Mouse (Mus musculus) yolk sac, embryonic 10.5 days (tissue): ENCODE data around the gene Lingo1.
A peak's percentile ranks its signal among the peaks of the same experiment; 100 is the strongest.

ENCODE experiments used
- DNase-seq: peaks from one replicate; pipeline ENCODE4 v3.0.0-alpha.2; 2017; ENCODE audit warnings: low spot score

Gene Lingo1

DNA sequence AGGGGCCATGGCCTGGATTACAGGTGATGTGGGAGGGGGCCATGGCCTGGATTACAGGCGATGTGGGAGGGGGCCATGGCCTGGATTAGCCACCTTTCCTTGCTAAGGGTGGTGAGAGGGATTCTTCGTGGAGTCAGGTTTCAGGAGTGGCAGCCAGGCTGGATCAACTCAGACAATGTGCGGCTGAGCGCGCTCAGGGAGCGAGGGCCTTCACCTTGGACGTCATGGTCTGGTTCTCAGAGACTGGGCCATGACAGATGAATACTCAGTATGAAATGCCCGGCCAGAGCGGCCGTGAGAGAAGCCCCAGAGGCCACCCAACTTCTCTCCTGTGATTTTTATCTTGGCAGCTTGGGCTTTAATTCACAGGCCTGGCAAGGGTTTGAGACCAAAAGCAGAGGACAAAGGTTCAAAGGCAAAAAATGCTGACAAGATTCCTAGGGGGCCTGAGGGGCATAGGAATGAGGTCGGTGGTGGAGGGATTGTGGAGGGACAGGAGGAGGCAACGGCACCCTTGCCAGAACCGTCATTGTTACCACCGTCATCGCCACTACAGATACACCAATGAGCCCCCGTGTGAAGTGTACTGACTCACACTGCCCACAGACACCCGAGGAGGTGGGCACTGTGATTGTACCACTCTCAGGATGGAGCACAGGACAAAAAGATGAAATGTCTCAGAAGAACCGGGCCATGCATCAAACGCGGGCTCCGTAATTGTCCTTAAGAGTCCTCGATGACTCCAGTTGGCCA lies 117.2 kb downstream of the Lingo1 start:
- DNase-seq, result no peak

DNA sequence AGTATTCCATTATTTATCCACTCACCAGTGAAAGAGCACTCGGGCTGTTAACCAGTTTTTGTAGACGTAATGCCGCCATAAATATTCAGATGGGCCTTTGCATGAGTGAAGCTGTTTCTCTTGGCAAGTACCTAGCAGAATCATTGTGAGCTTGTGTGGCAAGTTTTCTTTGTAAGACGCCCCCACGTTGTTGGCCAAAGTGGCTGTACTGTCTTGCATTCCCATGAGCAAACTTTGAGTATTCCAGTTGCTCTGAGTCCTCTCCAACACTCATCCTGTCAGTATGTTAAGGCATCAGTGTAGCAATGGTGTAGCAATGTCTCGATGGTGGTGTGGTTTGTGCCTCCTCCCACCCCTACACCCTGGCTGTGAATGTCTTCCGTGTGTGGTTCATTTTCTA lies 120.6 kb downstream of the Lingo1 start:
- no peak for DNase-seq

DNA sequence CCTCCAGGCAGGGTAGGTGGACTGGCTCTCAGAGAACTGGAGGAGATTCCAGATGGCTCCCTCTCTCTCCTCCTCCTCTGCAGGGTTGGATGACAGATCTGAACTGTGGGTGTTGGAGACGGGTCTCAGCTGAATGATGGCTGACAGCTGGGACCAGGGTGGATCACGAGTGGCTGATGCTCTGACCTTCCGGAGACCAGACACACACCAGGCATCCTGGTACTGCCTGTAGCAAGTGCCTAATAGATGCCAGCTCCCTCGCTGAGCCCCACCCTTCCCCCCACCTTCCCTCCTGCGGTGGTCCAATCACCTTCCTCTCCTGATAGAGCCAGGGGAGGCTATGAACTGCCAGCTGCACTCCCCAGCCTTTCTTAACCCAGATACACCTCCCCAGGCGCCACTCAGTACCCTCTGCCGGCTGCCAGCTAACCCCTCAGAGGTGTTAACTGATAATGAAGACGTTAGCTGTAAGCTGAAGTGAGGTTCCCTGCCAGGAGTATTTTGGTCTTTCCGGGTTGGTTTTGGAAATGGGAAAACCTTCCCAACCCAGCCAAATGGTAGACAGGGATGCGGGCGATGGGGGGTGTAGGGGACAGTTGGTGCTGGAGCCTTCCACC lies 126.6 kb downstream of the Lingo1 start:
- DNase-seq, result no peak

DNA sequence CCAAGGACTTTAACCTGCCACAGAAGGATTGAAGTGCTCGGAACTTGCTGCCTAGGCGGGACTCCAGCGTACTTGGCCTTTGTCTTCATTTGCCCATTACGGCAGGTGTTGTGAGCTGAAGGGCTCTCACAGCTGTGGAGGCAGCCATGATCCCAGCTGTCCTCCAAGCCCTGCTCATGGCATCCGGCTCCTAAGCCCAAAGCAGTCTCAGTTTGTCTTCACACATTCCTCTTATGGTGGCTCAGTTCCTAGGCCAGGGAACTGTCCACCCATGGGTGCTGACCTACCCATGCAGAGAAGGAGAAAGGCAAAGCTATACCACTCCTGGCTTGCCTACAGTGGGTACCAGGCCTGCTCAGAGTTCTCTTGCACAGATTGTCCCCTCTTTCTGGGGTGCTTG lies 132.1 kb downstream of the Lingo1 start:
- no peak for DNase-seq

DNA sequence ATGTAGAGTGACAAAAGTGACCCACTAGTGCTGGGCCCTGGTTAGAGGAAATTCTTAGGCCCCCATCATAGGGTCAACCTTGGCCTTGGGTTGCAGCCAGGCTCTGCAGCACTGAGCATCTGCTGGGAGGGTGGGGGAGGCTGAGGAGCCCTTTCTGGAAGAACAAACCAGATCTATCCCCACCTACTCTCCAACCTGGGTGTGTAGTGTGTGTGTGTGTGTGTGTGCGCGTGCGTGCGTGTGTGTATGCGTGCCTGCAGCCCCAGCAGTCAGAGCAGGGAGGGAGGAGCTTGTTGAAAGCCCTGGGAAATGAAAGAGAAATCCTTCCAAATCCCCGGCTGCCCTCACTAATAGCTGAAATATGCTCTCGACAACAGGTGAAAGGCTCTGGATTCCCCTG lies 133.3 kb downstream of the Lingo1 start:
- no peak for DNase-seq

DNA sequence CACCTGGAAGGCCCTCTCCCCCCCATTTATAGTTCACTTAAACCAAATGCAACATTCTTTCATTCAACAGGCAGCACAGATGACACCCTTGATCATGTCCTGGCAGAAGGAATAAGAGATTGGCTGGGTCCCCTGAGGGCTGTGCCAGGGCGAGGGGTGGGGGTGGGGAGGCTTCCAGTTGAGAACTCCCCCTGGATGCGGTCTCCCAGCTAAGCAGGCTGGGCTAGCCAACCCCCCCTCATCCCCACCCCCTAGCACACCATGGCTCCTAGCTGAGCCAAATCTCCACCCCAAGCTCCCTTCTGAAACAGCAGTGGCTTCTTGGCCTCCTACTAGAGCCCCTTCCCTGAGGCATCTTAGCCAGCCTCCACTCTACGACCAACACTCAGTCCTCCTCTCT lies 133.9 kb downstream of the Lingo1 start:
- no peak for DNase-seq

DNA sequence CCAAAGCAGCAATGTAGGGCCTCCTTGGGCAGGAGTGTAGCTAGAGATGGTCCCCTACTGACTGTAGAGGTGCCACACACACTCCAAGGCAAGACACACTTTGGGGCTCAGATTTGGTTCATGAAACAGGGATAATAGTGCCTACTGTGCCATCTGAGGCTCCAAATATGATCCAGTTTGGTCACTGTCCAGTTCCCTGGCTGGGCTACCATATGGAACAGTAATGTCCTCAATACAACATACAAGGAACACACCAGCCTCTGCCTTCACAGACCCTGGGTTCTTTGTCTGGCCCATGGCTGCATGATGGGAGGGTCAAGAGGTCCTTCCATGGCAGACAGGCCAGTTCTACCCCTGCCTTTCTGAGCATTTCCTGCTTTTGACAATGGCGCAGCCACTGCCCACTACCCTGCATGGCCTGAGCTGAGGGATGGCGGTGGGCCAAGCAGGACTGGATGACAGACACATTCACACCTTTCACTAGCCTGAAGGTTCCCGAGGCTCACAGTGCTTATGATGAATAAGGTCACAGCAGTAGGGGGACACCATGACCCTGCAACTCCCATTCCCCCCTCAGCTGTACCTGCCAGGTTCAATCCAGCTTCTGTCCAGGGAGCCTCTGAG lies 134.9 kb downstream of the Lingo1 start:
- no peak for DNase-seq

DNA sequence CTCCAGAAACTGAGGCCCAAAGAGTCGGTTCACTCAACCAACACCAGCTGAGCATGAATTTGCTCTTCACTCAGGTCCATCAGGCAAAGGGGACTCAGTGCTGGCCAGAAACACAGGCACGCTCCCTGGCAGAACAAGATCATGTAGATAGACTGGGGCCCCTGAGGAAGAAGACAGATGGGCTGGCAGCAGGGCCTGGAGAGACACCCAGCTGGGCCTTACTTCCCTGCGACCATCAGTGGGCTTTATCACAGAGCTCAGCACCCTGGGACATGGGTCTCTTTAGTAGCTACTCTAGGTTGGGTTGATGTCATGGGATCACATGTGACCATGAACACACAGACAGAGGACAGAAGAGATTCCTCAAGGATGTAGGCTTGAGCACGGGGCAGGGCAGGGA lies 137.7 kb downstream of the Lingo1 start:
- DNase-seq, result no peak

DNA sequence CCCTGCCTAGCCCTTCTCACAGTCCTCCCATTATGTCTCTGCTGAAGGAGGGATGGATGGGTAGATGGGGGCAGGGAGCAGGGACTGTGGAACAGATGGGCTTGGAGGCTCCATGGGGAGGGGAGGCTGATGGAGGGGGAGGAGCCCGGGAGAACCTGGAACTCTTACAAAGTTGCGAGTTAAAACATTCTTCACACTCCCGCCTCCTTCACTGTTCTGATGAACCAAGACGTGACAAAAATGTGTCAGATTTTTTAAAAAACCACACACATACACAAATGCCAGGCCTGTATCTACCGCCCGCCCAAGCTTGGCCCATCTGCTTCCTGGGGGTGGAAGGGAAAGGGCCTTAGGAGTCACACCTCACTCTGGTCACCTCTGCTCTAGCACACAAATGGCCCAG lies 138.3 kb downstream of the Lingo1 start:
- DNase-seq, result no peak

DNA sequence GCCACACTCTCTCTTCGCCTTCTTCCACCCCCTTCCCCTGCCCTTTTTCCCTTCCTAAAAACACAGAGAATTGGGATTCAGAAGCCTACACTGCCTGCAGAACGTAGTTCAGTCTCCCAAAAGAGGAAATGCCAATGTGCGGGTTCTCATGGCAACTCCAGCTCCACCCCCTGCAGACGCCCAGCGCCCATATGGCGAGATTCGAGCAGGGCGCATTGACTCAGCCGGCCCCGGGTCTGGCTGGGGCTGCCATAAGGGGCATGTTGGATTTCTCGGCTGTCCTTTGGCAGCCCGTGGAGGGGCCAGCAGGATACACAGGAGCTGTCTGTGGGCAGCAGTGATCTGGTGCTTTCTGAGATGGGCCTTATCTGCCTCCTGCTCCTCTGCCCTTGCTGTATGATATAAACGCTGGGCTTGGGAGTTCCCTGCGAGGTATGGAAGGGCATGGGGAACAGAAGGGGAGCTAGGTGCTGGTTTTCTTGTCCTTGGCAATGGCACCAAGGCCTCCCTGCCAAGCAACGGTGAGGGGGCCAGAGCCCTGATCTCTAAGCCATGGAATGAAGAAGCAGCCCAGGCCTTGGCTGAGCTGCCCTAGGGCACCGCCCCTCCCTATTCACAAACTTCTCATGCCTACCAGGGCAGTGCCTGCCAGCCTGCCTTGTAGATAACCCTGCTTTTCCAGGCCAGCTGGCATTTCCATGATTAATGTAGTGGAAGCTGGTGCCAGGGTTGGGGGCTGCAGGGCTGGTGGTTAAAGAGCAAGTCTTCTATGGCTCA lies 139.3 kb downstream of the Lingo1 start:
- DNase-seq, result no peak

DNA sequence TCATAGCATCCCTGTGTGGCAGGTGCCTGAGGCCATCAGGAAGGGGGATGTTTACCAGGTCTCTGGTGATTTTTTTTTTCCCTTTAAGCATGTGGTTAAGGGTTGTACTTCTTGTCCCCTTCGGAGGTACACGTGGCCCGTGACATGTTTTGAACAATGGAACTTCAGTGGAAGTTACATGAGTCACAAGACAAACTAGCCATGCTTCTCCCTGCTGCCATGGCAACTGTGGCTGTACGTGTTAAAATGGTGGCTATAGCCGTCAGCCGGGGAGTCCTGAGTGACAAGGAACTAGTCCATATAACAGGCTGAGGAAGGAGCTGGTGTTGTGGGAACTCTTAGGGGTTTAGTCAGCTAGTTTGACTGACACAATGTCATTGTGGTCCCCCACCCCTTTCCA lies 141.1 kb downstream of the Lingo1 start:
- no peak for DNase-seq

DNA sequence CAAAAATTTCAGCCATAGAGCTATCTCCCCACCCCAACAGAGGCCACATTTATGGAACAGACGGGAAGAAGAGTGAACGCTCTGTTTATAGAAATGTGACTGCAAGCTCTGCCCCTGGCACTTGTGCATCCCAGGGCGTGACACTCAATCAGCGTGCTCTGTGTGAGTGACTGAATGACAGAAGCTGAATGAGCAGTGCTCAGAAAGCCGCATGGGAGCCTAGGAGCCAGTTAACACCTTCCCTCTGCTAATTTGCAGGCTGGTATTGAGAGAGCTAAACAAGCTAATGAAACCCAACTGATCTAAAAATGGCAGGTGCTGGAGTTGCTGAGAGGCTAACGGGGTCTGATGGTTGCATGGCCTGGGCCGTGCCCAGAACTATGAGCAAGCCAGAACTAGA lies 143.7 kb downstream of the Lingo1 start:
- DNase-seq, result no peak

DNA sequence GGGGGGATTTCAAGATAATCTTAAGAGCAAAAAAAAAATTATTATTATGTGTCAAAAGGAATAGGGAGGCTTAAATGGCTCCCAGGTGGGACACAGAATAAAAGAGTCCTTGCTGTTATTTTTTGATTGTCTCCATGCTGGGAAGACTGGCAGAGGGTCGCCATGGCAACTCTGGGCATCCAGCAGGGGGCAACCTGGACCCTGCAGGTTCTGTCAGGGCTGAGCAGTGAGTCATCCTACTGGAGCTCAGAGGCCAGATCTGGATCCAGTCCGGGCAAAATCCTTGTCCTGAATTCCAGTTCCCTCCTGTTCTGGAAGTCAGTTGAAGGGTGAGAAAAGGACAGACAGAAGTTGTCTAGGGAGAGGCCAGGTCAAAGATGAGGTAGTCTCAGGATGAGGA lies 144.7 kb downstream of the Lingo1 start:
- no peak for DNase-seq

DNA sequence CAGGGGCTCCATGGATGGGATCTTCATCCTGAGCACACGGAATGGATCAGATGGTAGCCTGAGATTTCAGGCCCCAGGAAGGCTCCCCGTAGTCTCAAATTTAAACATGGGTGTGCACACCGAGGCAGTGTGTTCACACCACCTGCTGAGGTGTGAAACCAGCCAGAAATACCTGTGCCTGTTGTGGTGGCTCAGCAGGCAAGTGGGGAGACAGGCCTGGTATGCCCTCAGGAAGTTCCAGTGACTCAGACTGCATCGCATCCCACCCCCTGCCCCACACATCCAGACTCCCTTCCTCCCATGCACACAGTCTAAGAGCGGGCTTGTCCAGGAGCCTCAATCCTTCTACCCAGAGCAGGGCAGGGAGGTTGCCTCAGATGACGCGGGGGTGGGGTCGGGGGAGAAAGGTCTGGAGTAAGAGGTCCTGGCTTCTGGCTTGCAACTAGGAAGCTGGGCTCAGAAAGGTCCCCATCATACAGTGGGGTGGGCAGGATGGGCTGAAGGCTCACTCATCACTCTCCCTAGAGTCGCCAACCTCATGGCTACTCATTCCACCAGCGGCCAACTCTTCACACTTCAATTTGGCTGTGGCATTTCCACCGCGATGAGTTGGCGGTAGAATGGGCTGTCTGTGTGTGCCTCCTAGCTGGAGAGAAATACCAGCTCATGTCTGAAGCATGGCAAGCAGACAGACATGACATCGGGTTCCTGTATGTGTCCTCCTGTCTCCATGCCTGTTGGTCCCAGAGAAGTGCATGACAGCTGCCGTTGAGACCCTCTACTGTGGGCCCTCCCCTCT lies 149.8 kb downstream of the Lingo1 start:
- no peak for DNase-seq

DNA sequence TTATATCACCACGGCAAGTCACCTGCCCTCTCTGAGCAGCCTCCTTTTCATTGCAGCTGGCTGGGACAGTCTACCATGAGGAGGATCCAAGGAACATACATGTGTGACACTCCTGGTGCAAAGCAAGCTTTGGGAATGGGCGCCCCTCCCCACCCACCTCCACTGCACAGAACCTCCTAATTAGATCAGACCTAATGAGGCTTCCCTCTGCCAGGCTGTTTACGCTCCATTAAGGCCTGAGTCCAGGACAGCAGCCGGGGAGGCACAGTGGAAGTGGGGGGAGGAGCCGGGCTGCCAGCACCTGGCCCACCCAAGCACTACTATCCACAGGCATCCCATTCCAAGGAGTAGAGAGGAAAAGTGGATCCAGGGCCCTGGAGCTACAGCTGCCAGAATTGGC lies 152.8 kb downstream of the Lingo1 start:
- DNase-seq, result no peak

DNA sequence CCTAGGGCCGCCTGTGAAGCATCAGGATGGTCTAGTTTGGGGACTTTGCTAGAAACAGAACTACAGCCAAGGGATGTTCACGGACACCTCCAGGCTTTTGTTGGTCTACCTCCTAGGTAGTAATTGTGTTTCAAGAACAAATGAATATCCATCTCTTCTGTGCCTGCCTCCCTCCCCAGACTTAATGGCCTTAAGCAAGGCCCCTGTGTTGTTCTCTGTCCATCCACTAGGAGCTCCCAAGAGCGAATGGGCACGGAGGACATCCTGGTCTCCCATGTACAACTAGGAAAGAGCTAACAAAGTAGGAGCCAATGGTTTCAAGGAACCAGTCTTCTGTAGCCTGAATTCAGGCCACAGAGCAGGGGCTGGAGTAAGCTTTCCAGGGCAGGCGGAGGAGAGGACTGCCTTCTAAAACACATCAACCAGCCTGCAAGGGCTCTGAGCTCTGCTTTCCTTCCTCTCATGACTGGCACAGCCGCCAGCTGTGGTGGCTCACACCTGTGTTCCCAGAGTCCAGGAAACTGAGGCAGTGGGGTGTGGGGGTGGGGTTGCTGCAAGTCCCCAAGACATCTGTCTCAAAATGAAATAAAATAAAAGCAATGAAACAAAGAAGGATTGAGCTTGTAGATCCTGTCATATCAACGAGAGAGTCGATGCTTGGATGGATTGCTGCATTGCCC lies 157.9 kb downstream of the Lingo1 start:
- DNase-seq, result no peak

DNA sequence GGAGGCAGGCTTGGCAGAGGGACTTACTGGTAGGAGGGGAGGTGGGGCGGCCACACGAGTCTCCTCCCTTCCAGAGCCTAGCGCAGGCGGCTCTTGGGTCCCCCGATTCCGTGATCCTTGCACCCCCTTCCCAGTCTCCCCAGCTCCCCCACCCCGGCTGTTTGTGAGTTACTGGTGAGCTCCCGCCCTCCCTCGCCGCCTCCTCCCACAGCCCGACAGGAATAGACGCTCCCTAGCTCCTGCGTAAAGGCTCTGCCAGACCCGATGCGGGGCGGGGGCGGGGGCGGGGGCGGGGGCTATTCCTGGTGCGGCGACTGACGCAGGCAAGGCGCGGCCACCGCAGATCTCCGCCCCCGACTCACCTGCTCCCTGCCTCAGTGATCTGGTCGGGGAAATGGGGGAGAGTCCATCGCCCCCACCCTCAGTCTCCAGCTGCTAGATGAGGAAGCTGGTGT lies 158.8 kb downstream of the Lingo1 start:
- no peak for DNase-seq

DNA sequence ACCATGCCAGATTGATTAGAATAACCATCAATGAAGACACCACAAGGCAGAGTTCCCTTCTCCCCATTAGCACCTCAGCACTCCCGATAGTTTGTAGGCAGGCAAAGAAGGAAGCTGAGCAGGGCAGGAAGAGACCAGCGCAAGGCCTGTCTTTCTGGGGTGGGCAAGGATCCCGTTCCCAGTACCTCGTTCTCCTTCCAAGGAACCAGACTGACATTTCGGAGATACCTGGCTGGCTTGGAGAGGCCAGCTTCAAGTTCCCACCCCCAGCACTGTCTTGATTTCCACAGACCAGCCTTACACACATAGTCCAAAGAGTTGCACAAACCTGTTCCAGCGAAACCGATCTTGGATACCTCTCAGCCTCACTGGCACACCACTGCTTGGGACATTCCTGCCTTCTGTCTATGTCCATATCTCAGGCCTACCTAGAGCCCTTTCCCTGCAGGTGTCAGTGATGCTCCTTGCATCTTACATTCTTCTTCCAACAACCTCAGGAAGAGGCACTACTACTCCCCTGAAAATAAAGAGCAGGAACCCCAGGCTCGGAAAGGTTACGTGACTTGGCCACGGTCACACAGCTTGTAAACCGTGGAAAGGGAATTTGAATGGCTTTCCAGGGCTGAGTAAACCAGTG lies 159.4 kb downstream of the Lingo1 start:
- DNase-seq, result no peak

DNA sequence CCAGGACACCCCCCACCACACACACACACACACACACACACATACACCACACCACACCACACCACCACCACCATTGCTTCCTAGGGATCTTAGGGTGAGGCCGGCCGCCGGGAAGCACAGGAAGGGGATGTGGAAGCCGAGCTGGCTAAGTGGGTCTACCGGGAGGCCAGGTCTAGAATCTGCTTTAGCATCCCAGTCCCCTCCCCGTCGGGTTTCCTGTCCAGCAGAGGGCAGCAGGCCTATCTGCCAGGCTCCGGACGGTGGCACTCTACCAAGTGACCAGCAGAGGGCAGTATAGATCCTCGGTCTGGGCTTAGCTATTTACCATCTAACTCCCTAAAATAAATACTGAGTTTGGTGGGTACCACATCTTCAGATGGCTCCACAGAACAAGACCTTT lies 160.1 kb downstream of the Lingo1 start:
- peak; percentile 74 for DNase-seq

DNA sequence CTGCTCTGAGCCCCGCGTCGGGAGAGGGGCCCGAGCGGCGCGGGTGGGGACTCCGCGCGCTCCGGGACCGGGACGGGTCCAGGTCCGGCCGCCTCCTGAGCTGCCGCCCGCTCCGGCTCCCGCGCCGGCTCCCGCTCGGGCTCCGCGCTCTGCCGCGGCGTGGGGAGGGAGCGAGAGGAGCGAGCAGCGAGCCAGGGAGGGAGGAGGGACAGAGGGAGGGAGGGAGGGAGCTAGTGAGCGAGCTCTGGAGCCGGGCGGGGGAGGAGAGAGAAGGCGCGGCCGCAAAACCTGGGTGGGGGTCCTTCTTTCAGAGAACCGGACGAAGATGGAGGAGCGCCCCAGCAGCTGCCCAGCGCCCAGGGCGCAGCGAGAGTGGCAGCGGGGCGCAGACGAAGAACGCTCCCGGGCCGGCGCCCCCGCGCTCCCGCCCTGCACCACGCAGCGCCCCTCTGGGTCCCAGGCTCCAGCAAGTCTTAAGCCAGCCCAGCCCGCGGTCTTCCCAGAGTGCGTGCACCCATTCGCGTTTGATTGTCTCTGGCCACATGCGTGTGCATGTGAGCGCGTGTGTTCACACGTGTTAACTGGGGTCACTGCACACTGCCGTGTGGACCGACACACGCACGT lies 160.7 kb downstream of the Lingo1 start:
- DNase-seq, result peak; percentile 46
